Mouse (Mus musculus): Measurements from ENCODE around the gene Fkrp.

Fkrp gene

DNA sequence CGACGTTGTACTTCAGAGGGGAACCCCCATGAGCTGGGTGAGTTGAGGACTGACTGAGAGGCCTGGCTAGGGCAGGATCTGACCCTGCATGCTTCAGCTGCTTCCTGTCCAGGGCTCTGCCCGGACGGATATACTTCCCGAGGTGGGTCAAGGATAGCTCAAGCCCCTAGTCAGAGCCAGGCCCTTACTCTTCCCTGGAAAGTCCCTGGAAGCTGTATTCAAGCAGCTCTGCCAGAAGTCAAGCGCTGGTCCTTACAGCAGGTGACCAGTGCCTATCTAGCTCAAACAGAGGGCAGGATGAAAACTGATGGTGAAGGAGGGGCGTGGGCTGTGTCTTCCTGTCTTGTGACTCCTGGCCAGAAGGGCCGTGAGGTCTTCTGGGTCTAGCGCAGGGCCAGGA is 13.9 kb upstream of the Fkrp start:
- DNase-seq (ENCODE audit: low read depth), result no peak

DNA sequence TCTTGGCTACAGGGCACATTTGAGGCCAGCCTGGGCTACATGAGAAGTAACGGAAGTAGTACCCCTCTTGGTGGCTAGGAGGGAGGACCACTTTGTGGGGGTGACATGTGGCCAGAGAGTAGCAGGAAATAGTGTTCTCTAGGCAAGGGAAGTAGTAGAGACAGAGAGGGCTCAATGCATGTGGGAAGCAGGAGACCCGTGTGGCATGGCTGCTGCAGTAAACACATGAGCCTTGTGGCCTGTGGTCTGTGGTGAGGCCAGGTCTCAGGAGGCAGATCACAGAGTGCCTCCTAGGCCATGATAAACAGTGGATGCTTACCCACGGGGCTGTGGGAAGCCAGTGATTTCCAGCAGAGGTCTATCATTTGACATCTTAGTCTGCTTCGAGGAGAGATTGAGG is 10.7 kb upstream of the Fkrp start:
- peak; percentile 68 for DNase-seq (ENCODE audit: low read depth)

DNA sequence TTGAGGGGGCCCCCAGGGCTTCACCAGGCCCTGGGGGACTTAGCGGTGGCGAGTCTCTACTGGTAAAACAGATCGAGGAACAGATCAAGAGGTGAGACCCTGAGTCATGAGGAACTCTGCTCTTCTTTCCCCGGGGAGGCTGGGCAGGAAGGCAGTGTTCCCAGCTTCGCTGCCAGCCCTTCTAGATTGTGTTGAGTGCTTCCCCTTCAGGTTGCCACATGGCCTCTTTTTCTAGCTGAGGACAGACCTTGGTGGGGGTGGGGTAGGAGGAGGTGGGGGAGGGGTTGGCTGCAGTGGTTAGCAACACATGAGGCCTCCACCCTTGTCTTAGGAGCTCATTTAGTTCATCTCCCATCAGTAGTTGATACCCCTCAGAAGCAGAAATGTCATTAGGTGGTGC is 10.0 kb upstream of the Fkrp start:
- no peak for DNase-seq (ENCODE audit: low read depth)

DNA sequence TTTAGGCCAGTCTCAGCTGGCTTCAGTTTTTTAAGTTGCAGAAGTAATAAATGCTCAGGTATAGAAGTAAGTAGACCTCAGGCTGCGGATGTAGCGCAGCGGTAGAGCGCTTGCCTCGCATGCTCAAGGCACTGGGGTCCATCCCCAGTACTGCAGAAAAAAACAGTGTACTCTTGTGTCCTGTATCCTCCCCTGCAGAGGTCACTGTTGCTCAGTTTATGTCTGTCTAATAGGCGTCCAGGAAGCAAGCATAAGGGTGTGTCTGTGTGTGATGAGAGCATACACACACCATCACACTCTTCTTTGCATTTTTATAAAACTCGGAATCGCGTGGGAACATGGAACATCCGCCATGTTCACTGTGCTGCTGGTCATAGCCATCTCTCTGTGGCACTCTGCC is 9.3 kb upstream of the Fkrp start:
- DNase-seq (ENCODE audit: low read depth), result peak; percentile 89

DNA sequence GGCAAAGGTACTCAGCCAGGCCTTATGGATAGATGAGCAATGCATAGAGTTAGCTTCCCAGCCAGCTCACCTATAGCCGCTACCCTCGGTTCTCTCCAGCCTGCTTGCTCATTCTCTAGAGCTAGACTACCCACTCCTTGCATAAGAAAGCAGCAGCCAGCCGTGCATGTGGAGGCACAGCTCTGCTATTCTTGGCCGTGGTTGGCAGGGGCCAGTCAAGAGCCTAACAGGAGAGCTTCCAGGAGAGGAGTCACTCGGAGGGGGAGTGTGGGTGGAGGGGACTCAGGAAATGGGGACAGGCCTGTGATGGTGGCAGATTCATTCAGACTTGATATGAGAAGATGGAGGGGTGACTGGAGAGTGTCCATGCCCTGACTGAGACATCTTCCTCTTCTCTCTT is 7.2 kb upstream of the Fkrp start:
- DNase-seq (ENCODE audit: low read depth), result no peak

DNA sequence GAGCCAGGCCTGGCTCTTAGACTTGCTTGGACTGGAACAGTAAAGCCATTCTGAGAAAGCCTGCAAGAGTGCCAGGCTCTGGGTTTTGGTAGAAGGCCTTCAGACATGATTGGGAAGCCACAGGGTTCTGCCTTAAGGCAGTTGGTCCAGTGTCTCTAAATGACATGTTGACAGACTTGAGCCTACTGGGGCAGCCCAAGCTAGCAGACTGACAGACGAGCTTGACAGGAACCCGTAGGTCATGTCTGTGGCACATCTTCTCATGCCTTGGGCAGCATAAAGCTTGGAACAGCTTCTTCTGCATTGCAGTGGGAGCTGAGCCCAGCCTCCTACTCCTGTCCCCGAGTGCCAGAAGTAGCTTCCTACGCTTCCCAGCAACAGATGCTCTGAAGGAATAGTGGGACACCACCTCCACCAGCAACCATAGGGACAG is 5.2 kb upstream of the Fkrp start:
- no peak for DNase-seq (ENCODE audit: low read depth)

DNA sequence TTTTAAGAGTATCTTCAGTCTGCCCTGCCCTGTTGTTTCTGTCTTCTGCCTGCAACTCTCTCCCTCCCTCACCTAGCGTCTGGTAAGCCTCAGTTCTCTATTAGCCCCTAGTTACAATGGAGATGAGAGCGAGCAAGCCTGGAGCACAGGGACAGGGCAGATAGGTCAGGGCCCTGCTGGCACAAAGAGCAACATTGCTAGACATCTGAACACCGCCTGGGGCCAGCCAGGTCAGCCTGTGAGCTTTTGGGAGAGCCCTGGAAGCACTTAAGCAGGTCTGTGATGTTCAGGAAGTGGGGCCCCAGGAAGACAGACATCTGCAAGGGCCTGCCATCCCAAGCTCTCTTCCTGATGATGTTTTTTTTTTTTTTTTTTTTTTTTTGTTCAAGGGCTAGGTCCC is 4.6 kb upstream of the Fkrp start:
- no peak for DNase-seq (ENCODE audit: low read depth)

DNA sequence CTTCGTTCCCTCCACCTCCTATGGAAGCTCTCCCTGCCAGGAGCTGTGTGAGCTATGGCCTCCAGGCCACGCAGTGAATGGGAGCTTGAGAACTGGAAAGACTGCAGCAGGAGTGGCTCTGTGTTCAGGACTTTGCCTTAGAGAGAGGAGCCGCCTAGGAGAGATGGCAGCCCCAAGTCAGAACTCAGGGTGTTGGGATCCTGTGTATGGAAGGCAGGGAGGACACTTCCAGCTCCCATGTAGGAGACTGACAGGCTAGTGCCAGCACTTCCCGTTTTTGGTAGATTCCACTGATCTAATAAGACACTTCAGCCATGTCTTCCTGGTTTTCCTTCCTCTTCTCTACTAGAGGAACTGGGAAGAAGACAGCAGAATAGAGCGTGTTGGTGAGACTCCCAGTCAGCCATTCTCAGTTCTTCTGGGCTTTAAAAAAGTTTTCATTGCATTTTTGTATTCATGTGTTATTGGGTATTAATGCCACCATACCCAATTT is 3.8 kb upstream of the Fkrp start:
- DNase-seq (ENCODE audit: low read depth), result no peak

DNA sequence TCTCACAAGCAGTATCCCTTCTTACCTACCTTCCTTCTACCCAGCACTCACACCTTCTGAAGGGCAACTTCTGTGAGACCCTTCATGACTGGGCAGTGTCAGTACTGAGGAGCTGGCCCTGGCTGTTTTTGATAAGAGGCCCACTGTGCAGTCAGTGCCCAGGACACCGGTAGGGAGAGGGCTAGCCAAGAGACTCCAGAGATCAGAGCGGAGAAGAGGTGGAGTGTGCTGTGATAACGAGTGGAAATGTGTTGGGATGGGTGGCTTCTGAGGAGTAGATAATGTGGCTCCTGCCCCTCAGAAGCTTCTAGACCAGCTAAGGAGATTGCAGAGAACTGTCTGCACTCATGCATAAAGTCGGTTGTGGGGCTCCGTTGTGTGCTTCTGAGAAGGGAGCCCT is 3.3 kb upstream of the Fkrp start:
- no peak for DNase-seq (ENCODE audit: low read depth)

DNA sequence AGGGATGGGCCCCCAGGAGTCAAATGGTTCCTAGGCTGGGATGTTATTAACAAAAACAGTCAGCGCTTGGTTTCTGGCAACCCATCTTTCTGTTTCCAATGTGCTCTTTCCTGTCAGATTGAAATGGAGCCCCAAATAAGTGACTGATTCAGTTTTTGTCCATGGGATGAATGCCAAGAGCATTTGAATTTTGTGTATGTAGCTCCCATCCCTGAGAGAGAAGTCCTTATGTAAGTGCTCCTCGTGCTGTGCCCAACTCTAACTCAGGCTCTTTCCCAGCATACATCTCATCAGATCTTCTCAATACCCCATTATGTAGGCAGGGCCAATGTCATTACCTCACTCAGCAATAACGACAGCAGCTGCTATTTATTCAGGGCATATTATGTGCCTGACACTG is 1.2 kb upstream of the Fkrp start:
- no peak for DNase-seq (ENCODE audit: low read depth)

DNA sequence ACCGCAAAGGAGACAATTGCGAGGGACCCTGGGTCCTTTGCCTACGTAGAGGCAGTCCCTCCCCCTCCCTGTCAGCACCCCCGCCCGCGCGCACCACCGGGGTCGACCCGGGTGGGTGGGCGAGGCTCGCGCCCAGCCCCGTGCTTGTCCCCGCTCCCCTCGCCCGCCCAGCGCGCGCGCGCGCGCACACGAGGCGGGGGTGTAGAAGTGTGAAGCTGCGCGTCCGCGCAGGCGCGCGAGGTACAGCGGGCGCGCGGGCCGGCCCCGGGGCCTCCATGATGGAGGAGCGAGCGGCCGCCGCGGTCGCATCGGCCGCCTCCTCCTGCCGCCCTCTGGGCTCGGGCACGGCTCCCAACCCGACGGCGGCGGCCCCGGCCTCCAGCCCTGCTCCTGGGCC is 456 bp downstream of the Fkrp start:
- peak; percentile 85 for DNase-seq (ENCODE audit: low read depth)

DNA sequence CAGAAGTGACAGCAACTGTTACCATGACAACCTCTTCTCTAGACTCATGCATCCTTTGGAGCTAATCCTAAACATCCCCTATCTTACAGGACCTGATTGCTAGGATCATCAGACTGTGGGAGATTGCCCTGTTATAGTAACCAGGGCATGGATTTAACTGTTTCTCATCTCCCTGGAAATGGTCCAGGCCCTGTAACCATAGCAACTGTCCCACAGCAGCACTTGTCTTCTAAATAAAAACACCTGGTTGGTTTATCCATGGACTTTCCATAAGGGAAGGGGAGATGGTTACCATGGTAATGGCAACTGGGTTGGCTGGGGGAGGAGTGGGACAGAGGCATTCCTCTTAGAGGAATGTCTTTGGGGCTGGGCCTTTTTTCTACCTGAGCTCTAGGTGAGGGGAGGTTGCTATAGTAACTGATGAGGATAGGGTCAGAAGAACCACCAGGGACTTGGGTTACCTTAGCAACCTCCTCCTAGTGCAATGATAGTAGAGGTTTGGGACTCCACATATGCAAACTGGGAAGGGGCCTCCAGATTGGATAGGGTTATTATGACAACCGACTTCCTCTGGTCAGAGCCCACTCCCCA is 1.1 kb downstream of the Fkrp start, which contains the start of gene Strn4:
Strn4 (plus strand) TSS at position 539 of the 591 bp plus-strand sequence.
- peak; percentile 36 for DNase-seq (ENCODE audit: low read depth)

DNA sequence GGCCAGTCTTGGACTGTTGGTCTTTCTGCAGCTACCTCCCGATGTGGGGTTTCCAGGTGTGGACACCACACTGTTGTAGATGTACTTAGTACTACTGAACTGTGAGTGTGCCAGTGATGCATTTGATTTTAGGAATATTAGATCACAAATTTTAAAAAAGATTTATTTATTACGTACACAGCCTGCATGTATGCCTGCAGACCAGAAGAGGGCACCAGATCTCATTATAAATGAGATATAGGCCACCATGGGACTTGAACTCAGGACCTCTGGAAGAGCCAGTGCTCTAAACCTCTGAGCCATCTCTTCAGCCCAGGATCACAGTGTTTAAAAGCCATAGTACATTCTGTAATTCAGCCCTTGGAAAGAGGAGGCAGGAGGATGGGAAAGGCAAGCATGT is 4.0 kb downstream of the Fkrp start:
- peak; percentile 52 for DNase-seq (ENCODE audit: low read depth)

DNA sequence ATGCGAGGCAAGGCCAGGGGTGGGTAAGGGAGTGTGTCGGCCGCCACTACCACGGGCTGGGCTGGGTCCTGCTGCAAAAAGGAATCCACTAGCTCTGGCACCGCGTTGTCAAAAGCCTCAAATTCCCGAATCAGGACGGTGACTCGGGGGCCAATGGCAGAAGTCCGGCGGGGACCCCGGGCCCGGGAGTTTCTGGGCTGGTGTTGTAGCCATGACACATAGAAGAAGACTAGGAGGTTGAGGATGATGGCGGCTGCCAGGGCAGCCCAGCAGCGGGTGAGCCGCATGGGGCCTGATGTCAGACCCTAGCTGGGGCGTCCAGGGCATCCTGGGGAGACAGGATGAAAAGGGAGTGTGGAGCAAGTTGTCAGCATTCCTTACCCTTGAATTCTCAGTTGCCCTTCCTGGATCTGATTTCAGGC is 4.9 kb downstream of the Fkrp start:
- DNase-seq (ENCODE audit: low read depth), result no peak

DNA sequence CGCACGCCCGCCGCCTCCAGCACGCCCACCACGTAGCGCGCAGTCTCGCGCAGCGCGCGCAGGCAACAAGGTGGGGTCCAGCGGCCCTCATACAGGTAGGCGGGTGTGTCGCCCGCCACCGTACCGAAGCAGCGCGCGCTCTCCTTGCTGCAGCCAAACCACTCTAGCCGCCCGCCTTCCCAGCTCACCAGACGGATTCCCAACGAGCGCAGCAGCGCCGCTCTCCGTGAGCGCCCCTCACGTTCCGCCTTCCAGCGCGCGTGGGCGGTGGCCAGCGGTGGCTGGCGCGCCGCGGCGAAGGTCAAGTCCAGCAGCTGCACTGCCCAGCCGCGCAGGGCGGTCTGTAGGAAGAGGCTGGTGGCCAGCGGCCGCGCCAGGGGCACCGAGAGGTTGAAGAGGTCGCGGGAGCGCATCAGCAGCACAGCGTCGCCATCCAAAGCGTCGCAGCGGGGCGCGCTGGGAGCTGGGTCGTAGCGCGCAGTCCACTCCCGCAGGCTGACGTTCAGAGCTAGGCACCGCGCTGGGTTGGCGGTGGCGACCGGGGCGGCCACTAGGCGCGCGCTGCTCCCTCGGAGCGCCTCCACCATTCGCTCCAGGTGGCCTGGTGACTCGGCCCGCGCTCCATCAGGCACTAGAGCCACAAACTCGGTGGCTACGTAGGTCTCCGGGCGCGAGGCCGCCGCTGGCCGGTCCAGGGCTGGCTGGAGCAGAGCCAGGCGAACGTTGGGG is 5.4 kb downstream of the Fkrp start:
- DNase-seq (ENCODE audit: low read depth), result no peak

DNA sequence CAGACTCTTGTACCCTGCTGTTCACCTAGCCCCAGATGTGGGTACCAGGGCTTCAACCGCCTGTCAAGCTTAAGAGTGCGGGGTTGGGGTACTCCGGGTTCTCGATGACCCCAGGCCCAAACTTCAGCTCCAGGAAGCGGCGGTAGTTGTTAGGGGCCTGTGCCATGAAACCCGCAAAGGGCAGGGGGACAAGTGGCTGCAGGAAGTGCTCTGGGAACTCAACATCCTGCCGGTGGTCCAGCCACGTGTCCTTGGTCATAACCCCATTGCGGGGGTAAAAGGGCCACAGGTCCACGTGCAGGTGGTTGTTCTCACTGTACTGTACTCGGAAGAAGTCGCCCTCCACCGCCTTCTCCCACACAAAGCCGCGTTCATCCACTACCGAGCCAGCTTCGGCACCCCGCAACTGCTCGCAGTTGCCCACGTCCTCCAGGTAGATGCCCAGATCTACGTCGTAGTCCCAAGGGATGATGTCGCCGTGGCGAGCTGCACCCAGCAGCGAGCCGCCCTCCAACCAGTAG is 6.1 kb downstream of the Fkrp start:
- no peak for DNase-seq (ENCODE audit: low read depth)

DNA sequence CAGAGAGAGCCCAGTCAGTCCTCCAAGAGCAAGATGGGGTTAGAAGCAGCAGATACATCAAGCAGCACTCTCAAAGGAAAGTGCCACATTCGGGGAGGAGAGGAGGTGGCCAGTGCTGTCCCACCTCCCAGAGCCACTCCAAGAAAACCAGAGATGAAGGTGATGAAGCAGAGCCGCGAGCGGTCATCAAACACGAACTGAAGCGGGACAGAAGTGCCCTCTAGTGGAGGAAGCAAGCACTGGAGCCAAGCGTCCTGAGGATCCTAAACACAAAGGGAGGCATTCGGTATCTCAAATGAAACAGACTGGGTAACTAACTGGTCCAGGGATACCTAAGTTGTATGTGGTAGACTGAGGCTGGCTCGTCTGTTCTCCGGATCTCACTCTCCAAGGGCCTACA is 6.8 kb downstream of the Fkrp start:
- peak; percentile 70 for DNase-seq (ENCODE audit: low read depth)

DNA sequence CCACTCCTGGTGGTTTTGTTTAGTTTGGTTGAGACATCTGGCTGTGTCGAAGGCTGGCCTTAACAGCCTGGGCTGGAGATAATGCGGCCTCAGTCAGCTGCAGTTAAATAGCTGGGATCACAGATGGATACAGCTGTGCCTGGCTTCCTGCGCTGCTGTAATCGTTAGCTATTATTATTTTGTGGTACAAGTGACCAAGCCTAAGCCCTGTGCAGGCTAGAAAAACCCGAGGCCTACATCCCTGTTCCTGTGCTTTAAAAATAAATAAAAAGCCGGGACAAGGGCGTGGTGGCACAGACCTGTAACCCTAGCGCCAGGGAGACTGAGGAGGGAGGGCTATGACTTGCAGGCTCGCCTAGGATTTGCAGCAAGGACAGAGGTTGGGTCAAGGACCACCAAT is 7.9 kb downstream of the Fkrp start:
- no peak for DNase-seq (ENCODE audit: low read depth)

DNA sequence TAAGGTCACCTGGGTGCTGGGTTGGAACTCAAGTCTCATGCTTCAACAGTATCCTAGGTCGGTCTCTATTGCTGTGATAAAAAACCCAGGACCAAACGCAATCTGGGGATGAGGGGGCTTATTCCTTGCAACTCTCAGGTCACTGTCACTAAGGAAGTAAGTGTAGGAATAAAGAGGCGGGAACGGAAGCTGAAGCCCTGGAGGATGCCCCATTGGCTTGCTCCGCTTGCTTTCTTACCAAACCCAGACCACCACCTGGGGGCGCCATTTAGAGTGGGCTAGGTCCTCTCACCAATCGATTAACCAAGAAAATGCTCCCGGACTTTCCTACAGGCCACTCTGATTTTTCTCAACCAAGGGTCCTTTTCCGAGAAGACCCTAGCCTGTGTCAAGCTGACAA is 8.6 kb downstream of the Fkrp start:
- DNase-seq (ENCODE audit: low read depth), result peak; percentile 57

DNA sequence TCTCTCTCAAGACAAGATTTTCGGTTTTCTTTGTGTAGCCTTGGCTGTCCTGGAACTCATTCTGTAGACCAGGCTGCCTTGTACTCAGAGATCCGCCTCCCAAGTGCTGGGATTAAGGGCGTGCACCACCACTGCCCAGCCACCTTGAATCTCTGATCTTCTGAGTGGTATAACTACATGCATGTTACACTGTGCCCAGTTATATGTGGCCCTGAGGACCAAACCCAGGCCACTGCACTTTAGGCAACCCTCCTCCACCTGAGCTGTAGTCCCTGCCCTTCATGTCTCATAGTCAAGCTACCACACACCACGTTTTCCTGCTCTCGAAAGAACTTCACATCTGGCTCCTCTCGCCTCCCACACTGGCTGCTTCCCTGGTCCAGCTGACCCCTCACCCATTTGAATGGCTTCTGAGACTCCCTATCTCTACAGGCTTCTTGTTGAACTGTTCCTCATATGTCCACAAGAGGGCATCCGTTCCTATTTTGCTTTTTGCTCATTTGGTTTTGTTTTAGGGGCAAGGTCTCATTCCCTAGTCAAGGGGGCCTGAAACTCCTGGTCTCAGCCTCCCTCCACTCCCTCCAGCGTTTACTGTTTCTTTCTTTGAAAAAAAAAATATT is 12.0 kb downstream of the Fkrp start:
- DNase-seq (ENCODE audit: low read depth), result peak; percentile 74

DNA sequence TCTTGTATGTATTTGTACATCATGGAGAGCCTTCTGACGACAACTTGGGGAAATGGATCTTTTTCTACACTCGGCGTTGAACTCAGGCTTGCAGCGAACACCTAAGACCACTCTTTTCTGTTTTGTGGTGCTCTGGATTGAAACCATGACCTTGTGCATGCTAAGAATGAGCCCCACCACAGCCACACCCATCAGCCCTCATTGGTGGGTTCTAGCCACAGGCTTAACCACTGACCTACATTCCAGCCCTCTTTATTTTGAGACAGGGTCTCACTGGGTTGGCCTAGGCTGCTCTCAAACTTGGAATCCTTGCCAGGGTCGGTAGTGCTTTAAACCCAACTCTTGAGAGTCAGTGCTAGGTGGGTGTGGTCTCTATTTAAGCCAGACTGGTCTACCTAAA is 21.6 kb downstream of the Fkrp start:
- DNase-seq (ENCODE audit: low read depth), result no peak

DNA sequence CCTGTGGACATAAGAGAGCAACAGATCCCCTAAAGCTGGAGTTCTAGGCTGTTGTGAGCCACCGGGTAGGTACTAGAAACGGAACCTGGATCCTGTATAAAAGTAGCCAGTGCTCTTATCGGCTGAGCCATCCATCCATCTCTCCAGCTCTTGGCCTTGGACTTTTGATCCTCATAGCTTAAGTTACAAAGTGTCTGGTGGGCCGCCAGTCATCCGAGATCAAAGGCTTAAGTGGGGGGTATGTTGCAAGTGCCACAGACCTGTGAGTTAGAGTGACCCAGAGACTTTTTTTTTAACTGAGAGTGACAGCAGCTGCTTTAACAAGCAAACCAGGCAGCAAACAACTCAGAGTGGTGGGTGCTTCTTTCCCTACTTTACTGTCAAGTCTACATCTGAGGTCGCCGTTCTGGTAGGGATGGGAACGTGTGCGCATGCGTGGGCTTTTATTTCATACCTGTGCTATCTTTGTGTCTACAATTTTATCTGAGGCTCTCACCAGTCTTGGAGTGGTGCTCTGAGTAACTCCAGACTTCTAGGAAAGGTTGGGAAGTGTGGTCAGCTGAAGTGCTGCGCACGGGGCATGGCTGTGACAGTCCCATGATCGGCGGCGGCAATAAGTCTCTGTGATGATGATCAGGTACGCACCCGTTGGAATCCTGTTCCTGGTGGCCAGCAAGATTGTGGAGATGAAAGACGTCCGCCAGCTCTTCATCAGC is 23.4 kb downstream of the Fkrp start:
- no peak for DNase-seq (ENCODE audit: low read depth)

DNA sequence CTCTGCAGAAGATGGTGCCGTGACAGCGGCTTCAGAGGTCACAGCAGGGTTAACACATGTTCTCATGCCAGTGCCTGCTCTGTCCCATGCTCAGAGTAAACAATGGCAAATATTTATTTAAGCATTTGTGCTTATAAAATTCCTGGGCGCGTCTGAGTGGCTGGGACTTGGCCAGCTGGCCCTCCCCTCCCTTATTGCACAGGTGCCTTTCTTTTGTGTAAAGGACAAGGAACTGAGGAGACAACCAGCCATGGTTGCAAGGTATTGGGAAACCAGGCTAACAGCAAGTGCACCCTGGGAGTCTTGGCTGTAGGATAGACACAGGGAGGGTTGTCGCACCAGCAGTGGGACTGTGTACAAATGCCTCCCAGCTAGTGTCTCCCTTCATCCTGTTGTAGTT is 24.2 kb downstream of the Fkrp start:
- DNase-seq (ENCODE audit: low read depth), result no peak
